Mouse (Mus musculus) forebrain, embryonic 12.5 days (tissue): ENCODE data around the gene Enpep. TPM values are rescaled to one million over a fixed set of nuclear protein-coding genes. Genes with fewer than 3 reads are reported as not detected.

Experiments
- ATAC-seq: fragments of 200-750 bp; cut with Nextera tagmentation; 2 replicates; pipeline ENCODE4 v1.8.0; 2017; ENCODE audit warnings: moderate TSS enrichment; ENCODE audit not compliant: low FRiP score
- H3K27ac ChIP-seq: fragments of 300-500 bp; sonication (generic); 2 replicates; pipeline ENCODE4 v1.5.1; 2016; ENCODE audit warnings: mild to moderate bottlenecking
- H3K27me3 ChIP-seq: fragments of 300-500 bp; sonication (generic); 2 replicates; pipeline ENCODE4 v1.6.1; 2016; ENCODE audit warnings: mild to moderate bottlenecking
- H3K36me3 ChIP-seq: fragments of 300-500 bp; sonication (generic); replicated peaks from 2 replicates; pipeline ENCODE4 v1.6.1; 2016; ENCODE audit warnings: mild to moderate bottlenecking
- H3K4me1 ChIP-seq: fragments of 300-500 bp; sonication (generic); 2 replicates; pipeline ENCODE4 v1.6.1; 2016
- H3K4me2 ChIP-seq: fragments of 300-500 bp; sonication (generic); 2 replicates; pipeline ENCODE4 v1.6.1; 2016; ENCODE audit warnings: mild to moderate bottlenecking, moderate library complexity
- H3K4me3 ChIP-seq: fragments of 300-500 bp; sonication (generic); replicated peaks from 2 replicates; pipeline ENCODE4 v1.5.1; 2016; ENCODE audit warnings: mild to moderate bottlenecking
- H3K9ac ChIP-seq: fragments of 300-500 bp; sonication (generic); 2 replicates; pipeline ENCODE4 v1.6.1; 2016; ENCODE audit warnings: mild to moderate bottlenecking
- H3K9me3 ChIP-seq: fragments of 300-500 bp; sonication (generic); 2 replicates; pipeline ENCODE4 v1.6.1; 2016
- WGBS: fragments of 180-500 bp; shearing (Covaris S2); methylation state at CpG from one replicate; pipeline ENCODE4 v1.1.7; 2016; 5-methylcytosine and 5-hydroxymethylcytosine counted together
- polyA plus RNA-seq: library from polyadenylated mRNA; unstranded; fragments of >200 nt; fragmentation: Nextera tagmentation; extraction: Ambion mirVana; gene quantifications from 2 replicates; pipeline ENCODE4 v1.2.1, GENCODE M21; 2016

Gene Enpep
- polyA plus RNA-seq, 1 experiment from 2014 or later = 1.5 TPM

- H3K36me3 ChIP-seq = no peaks in the 10 kb centered on the region
- no peak overlapping the region for H3K27ac ChIP-seq
- 78% methylated on average over 9 of the region's 9 CpGs for WGBS
- no peaks in the 10 kb centered on the region for H3K27me3 ChIP-seq
- H3K4me2 ChIP-seq = no peak overlapping the region
- H3K4me3 ChIP-seq = no peak overlapping the region
- no peak overlapping the region for H3K9ac ChIP-seq
- no peaks in the 10 kb centered on the region for H3K9me3 ChIP-seq
- no peaks in the 10 kb centered on the region for H3K4me1 ChIP-seq
- no peak for ATAC-seq
Observed at GRCm38 (mm10) chr3:129308876-129309275, 23.6 kb downstream of the Enpep start.

GRCm38 (mm10) chr3:129308102-129308752 lies 24.3 kb downstream of the Enpep start:
- Histone ChIP-seq H3K9ac (no peak overlapping the region), H3K27me3 (no peaks in the 10 kb centered on the region), H3K4me1 (no peaks in the 10 kb centered on the region), H3K36me3 (no peaks in the 10 kb centered on the region), H3K4me3 (no peak overlapping the region), H3K4me2 (no peak overlapping the region), H3K9me3 (no peaks in the 10 kb centered on the region), H3K27ac (no peak overlapping the region)
- ATAC-seq = peak; percentile 71; the same call in 1 of the 2 replicates
- WGBS = 44% methylated on average over 10 of the region's 10 CpGs

GRCm38 (mm10) chr3:129303941-129304340 lies 28.6 kb downstream of the Enpep start:
- WGBS = 11% methylated on average over 3 of the region's 3 CpGs
- Histone ChIP-seq H3K4me3 (no peak overlapping the region), H3K36me3 (no peaks in the 10 kb centered on the region), H3K4me1 (no peaks in the 10 kb centered on the region), H3K9me3 (no peaks in the 10 kb centered on the region), H3K4me2 (no peak overlapping the region), H3K27ac (no peak overlapping the region), H3K9ac (no peak overlapping the region), H3K27me3 (no peaks in the 10 kb centered on the region)
- ATAC-seq = no peak

- H3K4me1 ChIP-seq = peaks cover 3% of the 10 kb centered on the region; the same call in 1 of the 2 replicates
- no peak overlapping the region for H3K4me3 ChIP-seq
- H3K4me2 ChIP-seq = no peak overlapping the region
- no peak overlapping the region for H3K27ac ChIP-seq
- H3K9me3 ChIP-seq = no peaks in the 10 kb centered on the region
- H3K36me3 ChIP-seq = no peaks in the 10 kb centered on the region
- no peaks in the 10 kb centered on the region for H3K27me3 ChIP-seq
- ATAC-seq = no peak
- 69% methylated on average over 1 of the region's 1 CpGs for WGBS
- no peak overlapping the region for H3K9ac ChIP-seq
Observed at GRCm38 (mm10) chr3:129299874-129300273, 32.6 kb downstream of the Enpep start.

- Histone ChIP-seq H3K27me3 (no peaks in the 10 kb centered on the region), H3K36me3 (no peaks in the 10 kb centered on the region), H3K4me3 (no peak overlapping the region), H3K4me2 (no peak overlapping the region), H3K27ac (no peak overlapping the region), H3K4me1 (peaks cover 3% of the 10 kb centered on the region; the same call in 1 of the 2 replicates), H3K9me3 (no peaks in the 10 kb centered on the region), H3K9ac (no peak overlapping the region)
- WGBS = 89% methylated on average over 8 of the region's 8 CpGs
- ATAC-seq = no peak
Observed at GRCm38 (mm10) chr3:129298606-129299005, 33.9 kb downstream of the Enpep start.

- Histone ChIP-seq H3K4me1 (peaks cover 3% of the 10 kb centered on the region; the same call in 1 of the 2 replicates), H3K27me3 (no peaks in the 10 kb centered on the region), H3K9me3 (no peaks in the 10 kb centered on the region), H3K9ac (no peak overlapping the region), H3K4me2 (no peak overlapping the region), H3K36me3 (no peaks in the 10 kb centered on the region), H3K27ac (no peak overlapping the region), H3K4me3 (no peak overlapping the region)
- no peak for ATAC-seq
- WGBS = 80% methylated on average over 5 of the region's 5 CpGs
Observed at GRCm38 (mm10) chr3:129296994-129297393, 35.5 kb downstream of the Enpep start.

GRCm38 (mm10) chr3:129295883-129296282 lies 36.6 kb downstream of the Enpep start:
- H3K4me2 ChIP-seq = no peak overlapping the region
- no peak overlapping the region for H3K9ac ChIP-seq
- H3K27ac ChIP-seq = no peak overlapping the region
- H3K4me3 ChIP-seq = no peak overlapping the region
- no peaks in the 10 kb centered on the region for H3K27me3 ChIP-seq
- peaks cover 3% of the 10 kb centered on the region; the same call in 1 of the 2 replicates for H3K4me1 ChIP-seq
- H3K36me3 ChIP-seq = no peaks in the 10 kb centered on the region
- 71% methylated on average over 2 of the region's 2 CpGs for WGBS
- H3K9me3 ChIP-seq = no peaks in the 10 kb centered on the region
- no peak for ATAC-seq

- H3K27me3 ChIP-seq = no peaks in the 10 kb centered on the region
- no peaks in the 10 kb centered on the region for H3K9me3 ChIP-seq
- WGBS = 90% methylated on average over 8 of the region's 8 CpGs
- H3K27ac ChIP-seq = no peak overlapping the region
- no peak for ATAC-seq
- H3K4me2 ChIP-seq = no peak overlapping the region
- no peaks in the 10 kb centered on the region for H3K4me1 ChIP-seq
- no peak overlapping the region for H3K4me3 ChIP-seq
- no peaks in the 10 kb centered on the region for H3K36me3 ChIP-seq
- no peak overlapping the region for H3K9ac ChIP-seq
Observed at GRCm38 (mm10) chr3:129289536-129289935, 43.0 kb downstream of the Enpep start.

GRCm38 (mm10) chr3:129287140-129287539 lies 45.4 kb downstream of the Enpep start:
- Histone ChIP-seq H3K9ac (no peak overlapping the region), H3K36me3 (no peaks in the 10 kb centered on the region), H3K9me3 (no peaks in the 10 kb centered on the region), H3K4me3 (no peak overlapping the region), H3K27ac (no peak overlapping the region), H3K4me1 (no peaks in the 10 kb centered on the region), H3K4me2 (no peak overlapping the region), H3K27me3 (no peaks in the 10 kb centered on the region)
- no peak for ATAC-seq
- 93% methylated on average over 8 of the region's 8 CpGs for WGBS

- no peak overlapping the region for H3K4me3 ChIP-seq
- H3K4me2 ChIP-seq = no peak overlapping the region
- no peaks in the 10 kb centered on the region for H3K27me3 ChIP-seq
- H3K9me3 ChIP-seq = no peaks in the 10 kb centered on the region
- ATAC-seq = no peak
- no peak overlapping the region for H3K27ac ChIP-seq
- H3K9ac ChIP-seq = no peak overlapping the region
- no peaks in the 10 kb centered on the region for H3K36me3 ChIP-seq
- no peaks in the 10 kb centered on the region for H3K4me1 ChIP-seq
- 78% methylated on average over 7 of the region's 7 CpGs for WGBS
Observed at GRCm38 (mm10) chr3:129286426-129286825, 46.1 kb downstream of the Enpep start.

- Histone ChIP-seq H3K9me3 (no peaks in the 10 kb centered on the region), H3K4me2 (no peak overlapping the region), H3K27me3 (no peaks in the 10 kb centered on the region), H3K4me3 (no peak overlapping the region), H3K27ac (no peak overlapping the region), H3K9ac (no peak overlapping the region), H3K4me1 (no peaks in the 10 kb centered on the region), H3K36me3 (no peaks in the 10 kb centered on the region)
- ATAC-seq = no peak
- WGBS = 93% methylated on average over 5 of the region's 5 CpGs
Observed at GRCm38 (mm10) chr3:129284326-129284725, 48.2 kb downstream of the Enpep start.

GRCm38 (mm10) chr3:129279441-129279840 lies 53.1 kb downstream of the Enpep start:
- Histone ChIP-seq H3K9ac (no peak overlapping the region), H3K27me3 (no peaks in the 10 kb centered on the region), H3K4me3 (no peak overlapping the region), H3K4me2 (no peak overlapping the region), H3K9me3 (no peaks in the 10 kb centered on the region), H3K27ac (no peak overlapping the region), H3K4me1 (no peaks in the 10 kb centered on the region), H3K36me3 (no peaks in the 10 kb centered on the region)
- no peak for ATAC-seq
- WGBS = 91% methylated on average over 8 of the region's 8 CpGs

GRCm38 (mm10) chr3:129273156-129273831 lies 59.2 kb downstream of the Enpep start:
- H3K4me1 ChIP-seq = no peaks in the 10 kb centered on the region
- H3K27ac ChIP-seq = no peak overlapping the region
- ATAC-seq = no peak
- H3K4me3 ChIP-seq = no peak overlapping the region
- no peaks in the 10 kb centered on the region for H3K27me3 ChIP-seq
- H3K9ac ChIP-seq = no peak overlapping the region
- no peaks in the 10 kb centered on the region for H3K9me3 ChIP-seq
- no peaks in the 10 kb centered on the region for H3K36me3 ChIP-seq
- no peak overlapping the region for H3K4me2 ChIP-seq
- 86% methylated on average over 6 of the region's 6 CpGs for WGBS
